Mouse (Mus musculus): ENCODE measurements around the gene Gli3.

Gene Gli3

GRCm38 (mm10) chr13:15662375-15662774, 199.3 kb downstream of the Gli3 start:
- no peak for DNase-seq (ENCODE audit: low spot score)

- DNase-seq (ENCODE audit: low spot score): no peak
Observed at GRCm38 (mm10) chr13:15664580-15665201, 201.7 kb downstream of the Gli3 start.

DNA sequence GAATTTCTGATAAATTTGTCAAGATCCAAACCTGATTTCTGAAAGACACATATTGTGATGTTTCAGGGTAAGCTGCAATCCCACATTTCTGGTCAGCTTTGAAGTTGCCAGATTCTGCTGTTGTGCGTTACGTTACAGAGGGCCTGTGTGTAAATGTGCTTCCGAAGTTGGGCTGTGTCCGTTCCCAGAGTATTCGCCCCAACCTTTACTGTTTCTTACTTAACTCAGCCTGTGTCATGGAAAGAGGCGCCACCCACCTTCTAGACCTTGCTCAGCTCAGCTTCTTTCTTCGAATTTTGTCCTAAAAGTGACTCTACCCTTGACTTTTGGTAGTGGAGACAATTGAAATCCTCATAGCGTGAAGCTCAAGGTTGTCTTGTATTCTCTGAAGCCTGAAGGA, 202.5 kb downstream of the Gli3 start:
- no peak for DNase-seq (ENCODE audit: low spot score)

DNA sequence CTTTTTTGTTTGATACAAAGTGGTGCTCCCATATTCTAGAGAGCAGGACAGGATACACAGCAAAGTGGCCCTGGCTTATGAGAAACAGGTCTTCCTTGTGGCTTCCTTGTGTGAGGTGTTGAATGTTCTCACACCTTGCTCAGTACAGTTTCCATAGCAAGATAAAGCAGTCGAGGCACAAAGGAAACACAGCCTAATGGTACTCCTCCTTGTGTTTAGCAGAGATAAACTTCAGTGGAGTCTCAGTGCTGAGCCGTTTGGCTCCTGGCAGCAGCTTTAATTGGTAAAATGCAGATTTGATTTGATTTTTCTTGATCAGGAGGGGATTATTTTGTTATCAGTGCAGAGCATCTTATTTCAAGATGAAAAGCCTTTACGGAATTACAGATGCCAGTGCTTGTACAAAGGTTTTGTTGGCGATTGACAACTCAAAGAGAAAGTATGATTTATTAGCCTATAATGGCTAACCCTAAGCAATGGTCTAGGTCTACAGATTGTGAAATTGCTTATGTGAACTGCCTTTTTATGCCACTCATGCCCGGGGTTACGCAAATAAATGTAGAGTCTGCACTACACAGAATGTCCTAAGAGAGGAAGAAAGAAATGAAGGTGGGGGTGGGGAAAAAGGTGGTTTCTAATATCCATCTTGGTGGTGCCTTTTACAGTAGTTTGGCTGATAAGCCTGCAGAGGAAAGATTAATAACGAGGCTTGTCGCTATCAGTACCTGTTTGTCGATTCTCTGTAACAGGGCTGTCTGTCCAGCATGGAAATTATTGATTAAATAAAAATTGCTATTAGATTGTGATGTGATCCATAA, 207.3 kb downstream of the Gli3 start:
- DNase-seq (ENCODE audit: low spot score): no peak

DNA sequence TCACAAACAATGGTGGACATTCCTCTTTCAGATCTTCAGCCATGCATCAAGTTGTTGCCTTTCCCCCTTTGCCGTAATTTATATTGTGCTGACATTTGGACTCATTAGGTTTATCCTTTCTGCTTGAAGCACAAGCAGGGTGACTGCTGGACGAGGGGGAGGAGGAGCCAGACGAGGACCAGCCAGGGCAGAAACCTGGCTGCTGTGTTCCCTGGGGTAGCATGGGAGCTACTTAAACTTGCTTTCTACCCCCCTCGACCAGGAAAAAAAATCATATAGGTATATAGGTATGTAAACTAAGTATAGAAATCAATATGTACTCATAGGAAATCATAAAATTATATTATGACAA, 207.9 kb downstream of the Gli3 start:
- DNase-seq (ENCODE audit: low spot score): no peak

DNA sequence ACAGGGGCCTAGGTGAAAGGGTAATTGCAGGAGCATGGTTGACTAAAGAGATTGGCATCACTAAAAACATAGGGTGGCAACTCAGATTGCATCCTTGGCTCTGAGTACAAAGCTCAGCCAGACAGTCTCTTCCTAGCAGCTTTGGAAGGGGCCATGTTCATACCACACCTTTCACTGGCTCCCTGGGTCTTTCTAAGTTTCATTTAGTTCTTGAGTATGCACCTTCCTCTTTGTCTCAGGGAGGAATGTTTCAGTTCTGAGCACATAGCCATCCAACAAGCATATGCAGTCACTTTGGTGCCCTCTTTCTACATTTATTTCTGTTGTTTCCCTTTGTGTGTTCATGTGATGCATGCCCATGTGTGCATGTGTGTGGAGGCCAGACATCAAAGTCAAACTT, 212.4 kb downstream of the Gli3 start:
- no peak for DNase-seq (ENCODE audit: low spot score)

DNA sequence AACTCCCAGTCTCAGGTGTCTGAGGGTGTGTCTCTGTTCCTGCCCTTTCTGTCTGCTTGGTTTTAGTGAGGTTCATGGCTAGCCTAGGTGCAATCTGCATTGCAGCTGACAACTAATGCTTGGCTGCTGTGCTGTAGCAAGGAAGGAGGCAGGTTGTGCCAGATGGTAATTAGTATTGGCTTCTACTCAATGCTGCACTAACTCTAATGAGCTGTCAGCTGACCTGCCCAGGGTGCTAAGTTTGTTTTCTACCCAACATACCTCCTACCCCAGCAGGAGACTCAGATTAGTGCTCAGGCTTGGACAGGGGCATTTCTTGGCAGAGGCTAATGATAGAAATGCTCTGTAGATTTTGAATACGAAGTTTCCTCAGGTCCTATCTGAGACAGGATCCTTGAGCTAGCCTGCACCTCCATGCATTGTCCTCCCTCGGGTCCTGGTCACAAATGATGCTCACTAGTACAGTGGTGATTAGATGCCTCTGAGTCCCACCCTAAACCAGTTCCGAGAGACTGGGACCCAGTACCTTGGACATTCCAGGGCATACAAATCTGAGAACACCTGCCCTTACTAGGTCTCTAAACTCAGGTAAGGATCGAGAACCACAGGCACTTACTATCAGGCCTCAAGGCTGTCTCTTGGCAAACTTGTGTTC, 214.2 kb downstream of the Gli3 start:
- DNase-seq (ENCODE audit: low spot score): no peak

GRCm38 (mm10) chr13:15681530-15681929, 218.5 kb downstream of the Gli3 start:
- DNase-seq (ENCODE audit: low spot score): no peak

DNA sequence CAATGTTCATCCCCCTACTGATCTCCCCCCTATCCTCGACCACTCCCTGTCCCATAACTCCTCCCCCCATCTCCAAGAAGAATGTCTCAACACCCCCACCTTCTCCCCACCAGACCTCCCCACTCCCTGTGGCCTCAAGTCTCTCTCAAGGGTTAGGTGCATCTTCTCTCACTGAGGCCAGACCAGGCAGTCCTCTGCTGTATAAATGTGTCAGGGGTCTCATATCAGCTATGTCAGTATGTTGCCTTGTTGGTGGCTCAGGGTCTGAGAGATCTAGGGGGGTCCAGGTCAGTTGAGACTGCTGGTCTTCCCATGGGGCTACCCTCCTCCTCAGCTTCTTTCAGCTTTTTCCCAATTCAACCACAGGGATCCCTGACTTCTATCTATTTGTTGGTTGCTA, 220.0 kb downstream of the Gli3 start:
- DNase-seq (ENCODE audit: low spot score): no peak

GRCm38 (mm10) chr13:15688074-15688825, 225.2 kb downstream of the Gli3 start:
- DNase-seq (ENCODE audit: low spot score): no peak

- DNase-seq (ENCODE audit: low spot score): no peak
Observed at GRCm38 (mm10) chr13:15688826-15689501, 225.9 kb downstream of the Gli3 start.

- no peak for DNase-seq (ENCODE audit: low spot score)
Observed at GRCm38 (mm10) chr13:15691751-15692464, 228.9 kb downstream of the Gli3 start.

DNA sequence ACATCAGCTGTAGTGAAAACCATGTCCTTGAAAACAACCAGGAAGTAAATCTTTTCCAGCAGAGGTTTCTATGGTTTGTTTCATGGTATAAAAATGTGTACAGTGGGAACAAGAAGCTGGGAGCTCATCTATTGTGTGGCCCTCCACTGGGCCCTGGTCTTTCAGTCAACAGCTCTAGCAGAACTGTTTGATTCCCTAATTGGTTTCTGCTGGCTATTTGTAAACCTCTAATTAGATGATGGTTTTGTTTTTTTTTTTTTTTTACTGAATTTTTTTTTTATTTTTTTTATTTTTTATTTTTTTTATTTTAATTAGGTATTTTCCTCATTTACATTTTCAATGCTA, 229.4 kb downstream of the Gli3 start:
- no peak for DNase-seq (ENCODE audit: low spot score)

DNA sequence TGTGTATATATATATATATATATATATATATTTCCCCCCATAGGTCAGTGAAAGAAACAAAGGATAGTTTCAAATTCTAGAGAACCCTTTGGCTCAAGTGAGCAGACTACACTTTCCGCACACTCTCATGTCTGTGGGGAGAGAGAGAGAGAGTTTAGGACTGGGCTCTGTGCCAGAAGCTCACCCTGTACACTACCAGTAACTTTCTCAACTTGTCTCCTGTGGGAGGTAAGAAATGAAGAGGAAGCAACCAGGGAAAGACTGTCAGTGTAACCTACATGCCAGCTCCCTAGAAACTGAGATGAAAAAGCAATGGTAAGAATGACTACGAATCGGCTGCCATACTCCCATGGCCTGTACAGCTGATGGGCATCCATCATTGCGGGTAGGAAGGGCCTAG, 235.2 kb downstream of the Gli3 start:
- DNase-seq (ENCODE audit: low spot score): no peak

DNA sequence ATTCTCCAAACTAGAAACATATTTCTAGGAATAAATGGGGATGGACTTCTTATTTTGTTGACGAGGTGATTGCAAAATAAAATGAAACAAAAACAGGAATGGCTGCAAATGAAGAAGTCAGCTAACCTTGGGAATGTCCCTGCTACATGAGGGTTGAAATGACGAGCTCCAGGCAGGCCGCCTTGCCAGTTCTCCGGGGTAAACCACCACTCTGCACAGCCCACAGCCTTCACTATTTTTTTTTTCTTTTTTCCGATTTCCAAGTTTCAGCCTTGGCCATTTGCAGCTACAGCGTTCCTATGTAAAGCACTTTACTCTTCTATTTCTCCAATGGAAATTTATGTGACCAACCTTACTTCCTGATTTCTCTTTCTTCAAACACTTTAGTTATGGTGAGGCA, 236.1 kb downstream of the Gli3 start:
- no peak for DNase-seq (ENCODE audit: low spot score)

DNA sequence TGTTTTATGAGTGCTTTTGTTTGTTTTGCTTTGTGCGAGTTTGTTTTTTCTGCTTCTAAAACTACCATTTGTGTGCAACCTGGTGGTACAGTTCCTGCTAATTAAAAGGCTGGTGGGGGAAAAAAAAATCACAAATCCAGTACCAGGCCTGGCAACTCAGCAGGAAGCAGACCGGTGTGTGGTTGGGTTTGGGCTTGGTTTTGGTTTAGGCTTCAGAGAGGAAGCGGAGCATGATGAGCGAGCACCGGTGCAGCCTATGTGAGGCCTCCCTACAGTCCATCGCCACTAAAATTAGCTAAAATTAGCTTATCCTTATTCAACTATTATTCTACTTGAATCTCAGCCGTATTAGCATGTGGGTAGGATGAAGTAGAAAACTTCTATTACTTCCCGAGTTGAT, 241.6 kb downstream of the Gli3 start:
- DNase-seq (ENCODE audit: low spot score): no peak

DNA sequence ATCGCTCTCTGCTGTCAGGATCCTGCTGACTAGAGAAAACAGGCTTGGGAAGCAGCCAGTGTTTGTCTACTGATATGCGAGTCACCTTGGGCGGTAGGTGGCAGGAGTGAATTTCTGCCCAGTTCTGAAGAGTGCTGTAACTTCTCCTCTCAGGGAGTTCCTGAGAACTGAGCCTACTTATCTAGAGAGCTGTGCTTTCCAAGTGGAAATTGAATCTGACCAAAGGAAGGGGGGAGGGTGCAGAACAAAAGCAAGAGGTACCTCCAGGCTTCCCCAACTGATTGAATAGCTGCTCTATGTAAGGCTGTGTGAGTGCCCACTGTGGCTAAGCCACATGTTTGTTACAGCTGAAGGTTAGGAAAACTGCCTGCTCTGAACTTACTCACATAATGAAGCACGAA, 244.4 kb downstream of the Gli3 start:
- DNase-seq (ENCODE audit: low spot score): no peak

DNA sequence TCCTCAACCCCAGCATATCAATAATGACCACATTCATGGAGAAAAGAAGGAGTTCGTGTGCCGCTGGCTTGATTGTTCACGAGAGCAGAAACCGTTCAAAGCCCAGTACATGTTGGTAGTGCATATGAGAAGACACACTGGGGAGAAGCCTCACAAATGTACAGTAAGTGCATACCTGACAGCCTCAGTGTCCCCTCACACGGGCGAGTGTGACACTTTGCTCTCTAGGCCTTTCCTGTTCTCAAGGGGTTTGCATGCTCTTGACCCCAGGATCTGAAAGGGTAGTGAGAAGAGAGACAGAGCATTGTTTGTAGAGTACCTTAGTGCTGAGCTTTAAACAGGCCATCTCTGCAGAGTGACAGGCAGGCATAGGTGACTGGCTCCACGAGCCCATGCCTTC, 250.5 kb downstream of the Gli3 start:
- DNase-seq (ENCODE audit: low spot score): no peak

DNA sequence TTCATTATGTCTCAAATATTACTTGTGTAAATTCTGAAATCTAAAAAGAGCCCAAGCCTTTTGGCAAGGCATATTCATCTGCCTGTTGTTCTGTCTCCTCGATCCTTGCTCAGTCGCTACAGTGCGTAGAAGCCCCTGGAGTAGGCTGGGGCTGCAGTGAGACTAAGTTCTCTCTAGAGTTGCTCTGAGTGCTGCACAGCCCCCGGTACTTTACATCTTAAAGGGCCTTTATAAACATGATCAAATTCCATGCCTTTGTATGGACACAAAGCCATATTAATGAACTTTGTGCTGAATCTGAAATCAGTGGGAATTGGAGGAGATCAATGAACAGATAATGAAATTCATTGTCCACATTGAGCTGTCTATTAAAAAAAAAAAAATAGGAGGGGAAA, 251.3 kb downstream of the Gli3 start:
- DNase-seq (ENCODE audit: low spot score): no peak

DNA sequence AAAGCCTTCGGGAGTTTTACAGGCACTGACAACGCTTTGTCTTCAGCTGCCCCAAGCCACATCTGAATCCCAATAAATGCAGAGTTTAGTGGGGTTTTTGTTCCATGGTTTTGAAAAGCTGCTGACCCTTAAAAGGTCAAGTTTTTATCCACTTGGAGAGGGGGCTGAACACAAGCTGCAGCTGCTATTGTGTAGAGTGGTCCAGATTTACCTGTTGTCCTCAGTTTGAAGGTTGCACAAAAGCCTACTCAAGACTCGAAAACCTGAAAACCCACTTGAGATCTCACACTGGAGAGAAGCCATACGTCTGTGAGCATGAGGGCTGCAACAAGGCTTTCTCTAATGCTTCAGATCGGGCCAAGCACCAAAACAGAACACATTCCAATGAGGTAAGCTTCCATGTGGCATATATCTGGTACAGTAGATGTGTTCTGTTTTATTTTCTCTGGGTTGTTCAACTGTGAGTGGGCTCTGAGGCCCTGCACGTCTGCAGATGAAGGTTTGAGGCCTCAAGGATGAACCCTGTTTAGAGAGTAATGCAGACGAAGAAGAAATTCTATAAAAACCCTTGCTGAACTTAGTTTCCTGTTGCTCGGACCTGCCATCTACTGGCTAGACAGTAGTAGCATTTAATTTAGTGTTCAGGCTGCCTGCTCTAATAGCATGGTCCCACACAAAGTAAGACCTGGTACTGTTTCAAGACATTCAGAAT, 251.8 kb downstream of the Gli3 start:
- no peak for DNase-seq (ENCODE audit: low spot score)

- no peak for DNase-seq (ENCODE audit: low spot score)
Observed at GRCm38 (mm10) chr13:15721446-15721845, 258.4 kb downstream of the Gli3 start.

Data from ovary, postnatal 10 days (tissue).